In genomic region chr7:143172914-143173547, GRCm38 (mm10) we compare ENCODE assay signal across 13 mouse cellular contexts.
"Had no signal": no experiment of that assay in that cellular context is flagged by ENCODE, and none has a peak within 500 bp of the region (broad histone marks: within the 10 kb centered on the region; RNA-seq: fewer than 3 reads in every experiment).

No protein-coding gene starts in this region.

- H3K4me3 ChIP-seq: limb, embryonic 12.5 days; liver, embryonic 13.5 days; lung, embryonic 15.5 days; midbrain, embryonic 15.5 days; neural tube, embryonic 12.5 days had no signal

- H3K9ac ChIP-seq: limb, embryonic 12.5 days; liver, embryonic 13.5 days; liver, postnatal 0 days; lung, embryonic 15.5 days; midbrain, embryonic 15.5 days; neural tube, embryonic 12.5 days had no signal

- H3K36me3 ChIP-seq: limb, embryonic 12.5 days; liver, embryonic 13.5 days; lung, embryonic 15.5 days; midbrain, embryonic 15.5 days; neural tube, embryonic 12.5 days had no signal

- H3K27ac ChIP-seq: limb, embryonic 12.5 days; liver, embryonic 13.5 days; lung, embryonic 15.5 days; midbrain, embryonic 15.5 days; neural tube, embryonic 12.5 days; stomach, postnatal 0 days had no signal

- H3K27me3 ChIP-seq: limb, embryonic 12.5 days; liver, embryonic 13.5 days; lung, embryonic 15.5 days; midbrain, embryonic 15.5 days had no signal

- H3K4me2 ChIP-seq: limb, embryonic 12.5 days; liver, embryonic 13.5 days; lung, embryonic 15.5 days; midbrain, embryonic 15.5 days; neural tube, embryonic 12.5 days had no signal

- DNase-seq: kidney, adult 18-20 months; kidney, postnatal 25 days; layer of hippocampus, postnatal 36 days; liver; liver, embryonic 13.5 days; liver, postnatal 0 days; lung, postnatal 14 days; thymus, postnatal 14 days had no signal

- H3K9me3 ChIP-seq: limb, embryonic 12.5 days; liver, embryonic 13.5 days; lung, embryonic 15.5 days; midbrain, embryonic 15.5 days; neural tube, embryonic 12.5 days had no signal

- ATAC-seq: liver, postnatal 0 days; midbrain, embryonic 15.5 days had no signal

- H3K4me1 ChIP-seq: lung, embryonic 15.5 days had no signal
